Mouse (Mus musculus): Measurements from ENCODE around the gene Olfr524. TPM values are rescaled to one million over a fixed set of nuclear protein-coding genes. Genes with fewer than 3 reads are reported as not detected.

The Olfr524 gene
- total and polyA plus RNA-seq, 3 experiments: not detected

DNA sequence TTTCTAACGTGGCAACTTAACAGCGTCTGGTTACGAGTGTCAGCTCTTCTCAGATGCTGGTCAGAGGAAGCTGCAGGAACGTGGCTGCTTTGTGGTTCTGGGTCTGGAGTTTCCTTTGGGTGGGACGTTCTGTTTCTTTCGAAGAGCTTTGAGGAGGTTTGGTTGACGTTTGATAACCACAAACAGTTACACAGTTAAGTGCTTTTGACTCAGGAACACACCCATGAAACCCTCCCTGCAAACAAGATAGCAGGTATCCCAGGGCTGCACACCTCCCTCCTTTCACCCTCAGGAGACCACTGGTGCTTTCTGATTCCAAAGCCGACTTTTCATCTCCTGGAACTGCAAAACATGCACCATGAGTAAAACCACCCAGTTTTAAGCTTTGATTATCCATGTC is 2.4 kb upstream of the Olfr524 start:
- Histone ChIP-seq H3K27me3 (ENCODE audit: control insufficient read depth, insufficient read depth, low read length) (no peaks in the 10 kb centered on the region), H3K9ac (ENCODE audit: low read depth, low read length) (no peak overlapping the region), H3K4me1 (ENCODE audit: control insufficient read depth, insufficient read depth, low read length) (no peaks in the 10 kb centered on the region), H3K27ac (no peak overlapping the region), H3K79me2 (replicated peaks; ENCODE audit: control insufficient read depth, insufficient read depth, low read length) (no peaks in the 10 kb centered on the region), H3K4me3 (no peak overlapping the region), H3K36me3 (ENCODE audit: control insufficient read depth, insufficient read depth, low read length) (no peaks in the 10 kb centered on the region)
- intact Hi-C loops (cut with DNase I): no loop called here
- no peak for DNase-seq
- TF ChIP-seq POLR2A (IDR thresholded peaks at IDR 0.05; ENCODE audit: insufficient read depth, low read depth, low read length) (no peak), CTCF (IDR thresholded peaks at IDR 0.05) (no peak), EP300 (IDR thresholded peaks at IDR 0.05; ENCODE audit: insufficient read depth, low read depth, low read length) (no peak)
- WGBS: 63% methylated on average over 8 of the region's 8 CpGs

DNA sequence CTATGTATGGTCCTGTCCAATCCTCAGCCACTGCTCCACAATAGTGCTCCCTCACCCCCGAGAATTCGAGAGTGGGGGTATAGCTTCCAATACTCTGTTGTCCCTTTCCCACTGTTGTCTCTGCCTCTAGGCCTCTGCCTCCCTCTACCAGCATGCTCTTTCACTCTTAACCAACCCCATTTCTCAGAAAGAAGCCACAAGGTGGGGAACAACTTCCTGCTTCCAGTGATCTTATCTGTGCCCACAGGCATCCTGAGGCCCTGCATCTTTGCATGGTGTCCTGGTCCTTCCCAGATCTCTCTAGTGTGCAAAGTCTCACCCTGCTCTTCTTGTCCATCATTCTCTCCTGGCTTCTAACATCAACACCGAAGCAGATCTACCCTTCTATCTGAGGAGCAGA is 1.1 kb upstream of the Olfr524 start:
- Histone ChIP-seq H3K9ac (ENCODE audit: low read depth, low read length) (no peak overlapping the region), H3K79me2 (replicated peaks; ENCODE audit: control insufficient read depth, insufficient read depth, low read length) (no peaks in the 10 kb centered on the region), H3K4me3 (no peak overlapping the region), H3K27ac (no peak overlapping the region), H3K27me3 (ENCODE audit: control insufficient read depth, insufficient read depth, low read length) (no peaks in the 10 kb centered on the region), H3K4me1 (ENCODE audit: control insufficient read depth, insufficient read depth, low read length) (no peaks in the 10 kb centered on the region), H3K36me3 (ENCODE audit: control insufficient read depth, insufficient read depth, low read length) (no peaks in the 10 kb centered on the region)
- intact Hi-C loops (cut with DNase I): no loop called here
- DNase-seq: no peak
- WGBS: 86% methylated on average over 3 of the region's 3 CpGs
- TF ChIP-seq POLR2A (IDR thresholded peaks at IDR 0.05; ENCODE audit: insufficient read depth, low read depth, low read length) (no peak), EP300 (IDR thresholded peaks at IDR 0.05; ENCODE audit: insufficient read depth, low read depth, low read length) (no peak), CTCF (IDR thresholded peaks at IDR 0.05) (no peak)

DNA sequence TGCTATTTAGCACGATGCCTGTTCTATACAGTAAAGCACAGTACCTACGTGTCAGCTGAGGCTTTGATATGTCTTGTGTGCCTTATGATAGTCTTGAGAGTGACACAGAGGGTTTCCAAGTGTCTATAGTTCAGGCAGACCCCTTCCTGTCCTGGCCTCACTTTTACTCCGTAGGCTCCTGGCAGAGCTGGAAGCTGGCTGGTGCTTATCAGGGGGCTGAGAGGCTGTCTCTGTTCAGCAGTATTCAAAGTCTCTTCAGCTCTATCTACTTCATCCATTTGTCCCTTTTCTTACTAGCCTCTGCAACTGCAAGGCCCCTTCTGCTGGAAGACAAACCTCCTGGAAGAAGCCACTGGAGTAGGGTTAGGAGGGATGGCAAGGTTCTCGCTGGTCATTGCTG is 4.7 kb downstream of the Olfr524 start:
- 69% methylated on average over 4 of the region's 4 CpGs for WGBS
- intact Hi-C loops (cut with DNase I): no loop called here
- TF ChIP-seq EP300 (IDR thresholded peaks at IDR 0.05; ENCODE audit: insufficient read depth, low read depth, low read length): no peak
- TF ChIP-seq CTCF (IDR thresholded peaks at IDR 0.05): no peak
- TF ChIP-seq POLR2A (IDR thresholded peaks at IDR 0.05; ENCODE audit: insufficient read depth, low read depth, low read length): no peak
- Histone ChIP-seq H3K27me3 (ENCODE audit: control insufficient read depth, insufficient read depth, low read length) (no peaks in the 10 kb centered on the region), H3K4me1 (ENCODE audit: control insufficient read depth, insufficient read depth, low read length) (no peaks in the 10 kb centered on the region), H3K27ac (no peak overlapping the region), H3K36me3 (ENCODE audit: control insufficient read depth, insufficient read depth, low read length) (no peaks in the 10 kb centered on the region), H3K79me2 (replicated peaks; ENCODE audit: control insufficient read depth, insufficient read depth, low read length) (no peaks in the 10 kb centered on the region), H3K9ac (ENCODE audit: low read depth, low read length) (no peak overlapping the region), H3K4me3 (no peak overlapping the region)
- no peak for DNase-seq

DNA sequence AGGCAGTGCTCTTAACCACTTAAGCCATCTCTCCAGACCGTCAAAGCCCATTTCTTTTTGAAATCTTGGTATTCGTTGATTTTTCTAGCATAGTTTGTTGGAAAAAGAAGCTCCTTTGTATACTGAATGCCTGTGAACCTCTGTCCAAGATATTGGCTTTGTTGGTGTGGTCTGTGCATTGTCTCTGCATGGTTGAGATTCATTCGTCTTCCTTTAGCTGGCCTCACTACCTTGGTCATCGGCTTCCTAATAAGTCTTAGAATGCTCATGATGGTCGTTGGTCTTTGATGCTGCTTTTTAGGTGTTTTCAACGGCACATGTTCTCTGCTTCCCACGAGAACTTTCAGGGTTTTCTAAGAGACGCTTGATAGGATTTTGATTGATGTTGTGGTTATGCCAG is 9.8 kb downstream of the Olfr524 start:
- TF ChIP-seq CTCF (IDR thresholded peaks at IDR 0.05) (no peak), EP300 (IDR thresholded peaks at IDR 0.05; ENCODE audit: insufficient read depth, low read depth, low read length) (no peak), POLR2A (IDR thresholded peaks at IDR 0.05; ENCODE audit: insufficient read depth, low read depth, low read length) (no peak)
- intact Hi-C loops (cut with DNase I): no loop called here

DNA sequence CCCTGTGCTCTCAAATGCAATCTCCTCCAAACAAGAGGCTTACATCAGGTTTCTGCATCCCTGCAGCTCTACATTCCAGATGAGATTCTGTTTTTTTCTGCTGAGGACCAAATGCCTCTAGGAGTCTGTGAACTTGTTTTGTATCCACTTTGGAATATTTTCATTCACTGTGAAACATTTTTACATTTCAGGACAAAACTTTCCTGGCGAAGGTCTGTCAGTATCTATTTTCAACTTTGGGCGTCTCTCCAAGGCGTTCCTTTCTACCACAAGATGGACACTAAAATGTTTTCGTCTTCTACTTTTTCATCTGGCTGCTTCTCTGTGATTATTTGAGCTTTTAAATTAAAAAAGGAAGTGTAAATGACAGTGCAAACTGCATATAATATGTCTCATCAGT is 11.7 kb downstream of the Olfr524 start:
- Histone ChIP-seq H3K4me1 (ENCODE audit: control insufficient read depth, insufficient read depth, low read length) (no peaks in the 10 kb centered on the region), H3K9ac (ENCODE audit: low read depth, low read length) (no peak overlapping the region), H3K79me2 (replicated peaks; ENCODE audit: control insufficient read depth, insufficient read depth, low read length) (no peaks in the 10 kb centered on the region), H3K36me3 (ENCODE audit: control insufficient read depth, insufficient read depth, low read length) (no peaks in the 10 kb centered on the region), H3K27me3 (ENCODE audit: control insufficient read depth, insufficient read depth, low read length) (no peaks in the 10 kb centered on the region), H3K4me3 (no peak overlapping the region), H3K27ac (no peak overlapping the region)
- DNase-seq: no peak
- TF ChIP-seq POLR2A (IDR thresholded peaks at IDR 0.05; ENCODE audit: insufficient read depth, low read depth, low read length) (no peak), CTCF (IDR thresholded peaks at IDR 0.05) (no peak), EP300 (IDR thresholded peaks at IDR 0.05; ENCODE audit: insufficient read depth, low read depth, low read length) (no peak)
- 72% methylated on average over 4 of the region's 4 CpGs for WGBS
- intact Hi-C loops (cut with DNase I): no loop called here

More for the DNA sequence above, 9.8 kb downstream of the Olfr524 start:
- Histone ChIP-seq H3K4me1 (ENCODE audit: control insufficient read depth, insufficient read depth, low read length) (no peaks in the 10 kb centered on the region), H3K27me3 (ENCODE audit: control insufficient read depth, insufficient read depth, low read length) (no peaks in the 10 kb centered on the region), H3K27ac (no peak overlapping the region), H3K79me2 (replicated peaks; ENCODE audit: control insufficient read depth, insufficient read depth, low read length) (no peaks in the 10 kb centered on the region), H3K4me3 (no peak overlapping the region), H3K9ac (ENCODE audit: low read depth, low read length) (no peak overlapping the region), H3K36me3 (ENCODE audit: control insufficient read depth, insufficient read depth, low read length) (no peaks in the 10 kb centered on the region)
- DNase-seq: no peak
- 69% methylated on average over 8 of the region's 8 CpGs for WGBS

DNA sequence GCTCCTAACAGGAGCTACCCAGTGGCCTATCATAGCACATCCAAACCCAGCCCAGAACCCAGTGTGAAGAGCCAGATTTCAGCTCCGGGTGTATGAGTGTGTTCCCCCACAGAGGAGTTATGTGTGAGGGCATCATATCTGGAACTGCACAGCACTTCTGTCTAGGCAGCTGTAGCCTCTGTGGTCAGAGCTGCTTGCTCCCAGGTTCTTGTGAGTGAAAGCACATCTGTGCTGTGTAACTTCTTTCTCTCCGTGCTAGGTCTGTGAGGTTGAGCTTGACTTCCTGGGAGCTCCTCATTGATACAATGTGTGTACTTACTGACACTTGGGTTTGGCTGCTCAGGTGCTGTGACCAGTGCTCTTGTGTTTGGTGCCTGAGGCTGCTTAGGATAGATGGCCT is 12.9 kb downstream of the Olfr524 start:
- no peaks in the 10 kb centered on the region for H3K36me3 ChIP-seq (ENCODE audit: control insufficient read depth, insufficient read depth, low read length)
- no peak overlapping the region for H3K9ac ChIP-seq (ENCODE audit: low read depth, low read length)
- intact Hi-C loops (cut with DNase I): no loop called here
- no peak overlapping the region for H3K27ac ChIP-seq
- H3K4me1 ChIP-seq (ENCODE audit: control insufficient read depth, insufficient read depth, low read length): no peaks in the 10 kb centered on the region
- WGBS: 79% methylated on average over 2 of the region's 2 CpGs
- TF ChIP-seq CTCF (IDR thresholded peaks at IDR 0.05) (no peak), POLR2A (IDR thresholded peaks at IDR 0.05; ENCODE audit: insufficient read depth, low read depth, low read length) (no peak), EP300 (IDR thresholded peaks at IDR 0.05; ENCODE audit: insufficient read depth, low read depth, low read length) (no peak)
- no peak for DNase-seq
- no peaks in the 10 kb centered on the region for H3K79me2 ChIP-seq (replicated peaks; ENCODE audit: control insufficient read depth, insufficient read depth, low read length)
- no peak overlapping the region for H3K4me3 ChIP-seq
- no peaks in the 10 kb centered on the region for H3K27me3 ChIP-seq (ENCODE audit: control insufficient read depth, insufficient read depth, low read length)

Data from heart, adult 2 months (tissue).